In the genomic region with DNA sequence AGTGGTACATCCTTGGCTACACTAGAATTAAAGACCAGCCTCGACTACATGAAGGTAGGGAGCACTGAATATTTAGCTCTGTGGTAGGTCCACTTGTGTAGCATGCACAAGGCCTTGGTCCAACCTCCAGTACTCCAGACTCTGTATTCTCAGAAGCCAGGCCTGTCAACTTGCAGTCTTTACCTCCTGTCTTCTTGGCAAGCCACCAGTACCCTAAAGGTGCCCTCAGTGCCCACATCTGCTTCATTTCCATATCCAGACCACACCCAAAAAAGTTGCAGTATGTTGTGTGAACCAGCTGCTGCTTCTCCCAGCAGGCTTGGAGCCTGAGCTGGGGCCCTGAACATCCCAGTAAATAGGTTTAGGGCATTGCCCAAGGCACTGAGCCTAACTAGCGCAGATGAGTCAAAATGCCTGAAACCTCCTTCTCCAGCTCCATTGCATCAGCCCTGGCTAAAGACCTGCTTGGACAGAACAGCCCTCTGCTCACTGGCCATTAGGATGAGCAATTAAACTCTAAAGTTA, we compare ENCODE assay signal across 13 mouse cellular contexts. TPM values are rescaled to one million over a fixed set of nuclear protein-coding genes. Genes with fewer than 3 reads are reported as not detected.
DNase-seq lines count a peak whose midpoint lies in the region; ATAC-seq and TF ChIP-seq lines count a peak whose summit lies in the region.
"Had no signal": no experiment of that assay in that cellular context is flagged by ENCODE, and none has a peak within 500 bp of the region (broad histone marks: within the 10 kb centered on the region; RNA-seq: fewer than 3 reads in every experiment).

No protein-coding gene starts in this region.

- 0 out of 2 replicates have a peak overlapping the region, but pooled peaks have one; percentile 20 for H3K27ac ChIP-seq in hindbrain, embryonic 11.5 days (ENCODE audit: low read depth, low read length)
- no peak overlapping the region for H3K27ac ChIP-seq in hindbrain, embryonic 10.5 days
- peak overlapping the region; percentile 96 for H3K27ac ChIP-seq in embryonic fibroblast, embryonic 13.5 days (ENCODE audit: insufficient read depth, low read length)

- H3K4me2 ChIP-seq in hindbrain, embryonic 11.5 days (replicated peaks; ENCODE audit: low read depth, low read length), result no peak overlapping the region

- H3K27me3 ChIP-seq in hindbrain, embryonic 11.5 days (ENCODE audit: control insufficient read depth, insufficient read depth, low read length), result no peaks in the 10 kb centered on the region
- H3K27me3 ChIP-seq in hindbrain, embryonic 10.5 days (ENCODE audit: insufficient read depth, poor library complexity, severe bottlenecking), result no peaks in the 10 kb centered on the region
- H3K27me3 ChIP-seq in E14TG2a.4 (ENCODE audit: insufficient read depth, low read length), result no peaks in the 10 kb centered on the region
- H3K27me3 ChIP-seq: liver, embryonic 13.5 days had no signal

- no peak for TF ChIP-seq CTCF in E14TG2a.4 (conservative IDR thresholded peaks at IDR 0.05; ENCODE audit: low read length)
- TF ChIP-seq CTCF in embryonic fibroblast, embryonic 13.5 days (IDR thresholded peaks at IDR 0.05; ENCODE audit: borderline replicate concordance, insufficient read depth, low read length), result no peak

- H3K4me1 ChIP-seq in hindbrain, embryonic 11.5 days (replicated peaks; ENCODE audit: control insufficient read depth, insufficient read depth, low read length), result peaks cover 3% of the 10 kb centered on the region; the same call in 1 of the 2 replicates
- peaks cover 44% of the 10 kb centered on the region for H3K4me1 ChIP-seq in hindbrain, embryonic 10.5 days (replicated peaks)
- H3K4me1 ChIP-seq in E14TG2a.4 (replicated peaks; ENCODE audit: low read depth, low read length), result peaks cover 73% of the 10 kb centered on the region
- H3K4me1 ChIP-seq in embryonic fibroblast, embryonic 13.5 days (ENCODE audit: control insufficient read depth, insufficient read depth, low read length), result peaks cover 12% of the 10 kb centered on the region; the same call in 1 of the 2 replicates

- H3K36me3 ChIP-seq in hindbrain, embryonic 11.5 days (ENCODE audit: control insufficient read depth, insufficient read depth, low read length), result peaks cover 8% of the 10 kb centered on the region
- peaks cover 71% of the 10 kb centered on the region for H3K36me3 ChIP-seq in hindbrain, embryonic 10.5 days
- H3K36me3 ChIP-seq in E14TG2a.4 (ENCODE audit: insufficient read depth, low read length), result peaks cover 73% of the 10 kb centered on the region

- TF ChIP-seq POLR2A in embryonic fibroblast, embryonic 13.5 days (IDR thresholded peaks at IDR 0.05; ENCODE audit: low read depth, low read length), result no peak; the same call in 1 of the 2 replicates

- 86% methylated on average over 2 of the region's 2 CpGs for whole genome bisulfite sequencing in hindbrain, embryonic 11.5 days
- WGBS in hindbrain, embryonic 10.5 days, result 90% methylated on average over 2 of the region's 2 CpGs

- H3K9ac ChIP-seq in hindbrain, embryonic 11.5 days (ENCODE audit: low read depth, low read length), result no peak overlapping the region

- DNase-seq in hindbrain, embryonic 11.5 days (ENCODE audit: low spot score), result no peak
- no peak for DNase-seq in hindbrain, embryonic 10.5 days (ENCODE audit: low spot score)
- peak; percentile 24 for DNase-seq in A20 (ENCODE audit: low read depth, low spot score)
- no peak for DNase-seq in right cerebral cortex, postnatal 36 days (ENCODE audit: low spot score in 2 of 2)
- no peak for DNase-seq in embryo, embryonic 10.5 days (ENCODE audit: low spot score)
- DNase-seq: adrenal gland, postnatal 14 days; liver, embryonic 13.5 days; right cerebral cortex, adult 18-20 months; thymus, postnatal 25 days had no signal

- no peak overlapping the region for H3K4me3 ChIP-seq in hindbrain, embryonic 11.5 days (ENCODE audit: low read depth, low read length)
- no peak overlapping the region for H3K4me3 ChIP-seq in hindbrain, embryonic 10.5 days
- H3K4me3 ChIP-seq in E14TG2a.4 (replicated peaks; ENCODE audit: low read length), result peak overlapping the region; percentile 93; the same call in 1 of the 2 replicates
- no peak overlapping the region for H3K4me3 ChIP-seq in embryonic fibroblast, embryonic 13.5 days (ENCODE audit: insufficient read depth, low read length)

- ATAC-seq in hindbrain, embryonic 11.5 days (ENCODE audit: low FRiP score), result no peak
- ATAC-seq: hindbrain, embryonic 16.5 days had no signal

- H3K9me3 ChIP-seq in hindbrain, embryonic 11.5 days (ENCODE audit: control insufficient read depth, low read length), result no peaks in the 10 kb centered on the region
- H3K9me3 ChIP-seq in hindbrain, embryonic 10.5 days, result no peaks in the 10 kb centered on the region
- no peaks in the 10 kb centered on the region for H3K9me3 ChIP-seq in E14TG2a.4 (ENCODE audit: low read length)
- H3K9me3 ChIP-seq: forebrain, embryonic 10.5 days; liver, embryonic 13.5 days had no signal

RNA-seq across cellular contexts. Expression of gene Nme2, which starts 1.0 kb away (rescaled TPM):
- 140 and 142 TPM in 2 replicates for polyA plus RNA-seq in hindbrain, embryonic 11.5 days (2014; fragmentation: Nextera tagmentation; extraction: Ambion mirVana)
- polyA plus RNA-seq in hindbrain, embryonic 10.5 days (2016; fragmentation: Nextera tagmentation; extraction: Ambion mirVana), result 129 and 138 TPM in 2 replicates
- polyA plus RNA-seq in embryonic fibroblast, embryonic 13.5 days (2011; ENCODE audit: insufficient read length, low read depth, missing spikeins), result 571 and 736 TPM in 2 replicates

RNA-seq across cellular contexts. Expression of gene Gm20390, which starts 11.0 kb away (rescaled TPM):
- 393 and 395 TPM in 2 replicates for polyA plus RNA-seq in hindbrain, embryonic 11.5 days (2014; fragmentation: Nextera tagmentation; extraction: Ambion mirVana)
- 482 and 501 TPM in 2 replicates for polyA plus RNA-seq in hindbrain, embryonic 10.5 days (2016; fragmentation: Nextera tagmentation; extraction: Ambion mirVana)
- 222 and 270 TPM in 2 replicates for polyA plus RNA-seq in embryonic fibroblast, embryonic 13.5 days (2011; ENCODE audit: insufficient read length, low read depth, missing spikeins)

RNA-seq across cellular contexts. Expression of gene Nme1, which starts 11.2 kb away (rescaled TPM):
- 198 and 206 TPM in 2 replicates for polyA plus RNA-seq in hindbrain, embryonic 11.5 days (2014; fragmentation: Nextera tagmentation; extraction: Ambion mirVana)
- polyA plus RNA-seq in hindbrain, embryonic 10.5 days (2016; fragmentation: Nextera tagmentation; extraction: Ambion mirVana), result 314 and 317 TPM in 2 replicates
- polyA plus RNA-seq in embryonic fibroblast, embryonic 13.5 days (2011; ENCODE audit: insufficient read length, low read depth, missing spikeins), result 37.8 and 43.2 TPM in 2 replicates

RNA-seq across cellular contexts. Expression of gene Spag9, which starts 38.8 kb away (rescaled TPM):
- polyA plus RNA-seq in hindbrain, embryonic 11.5 days (2014; fragmentation: Nextera tagmentation; extraction: Ambion mirVana), result 107 and 109 TPM in 2 replicates
- 62.5 and 70.1 TPM in 2 replicates for polyA plus RNA-seq in hindbrain, embryonic 10.5 days (2016; fragmentation: Nextera tagmentation; extraction: Ambion mirVana)
- 93.7 and 103 TPM in 2 replicates for polyA plus RNA-seq in embryonic fibroblast, embryonic 13.5 days (2011; ENCODE audit: insufficient read length, low read depth, missing spikeins)
